Mouse (Mus musculus): Measurements from ENCODE around the gene Irx3. TPM values are rescaled to one million over a fixed set of nuclear protein-coding genes. Genes with fewer than 3 reads are reported as not detected.
A peak's percentile ranks its signal among the peaks of the same experiment; 100 is the strongest.

The Irx3 gene
- total and polyA plus RNA-seq, 2 experiments from 2014 or later: 25.6 to 40.1 TPM

DNA sequence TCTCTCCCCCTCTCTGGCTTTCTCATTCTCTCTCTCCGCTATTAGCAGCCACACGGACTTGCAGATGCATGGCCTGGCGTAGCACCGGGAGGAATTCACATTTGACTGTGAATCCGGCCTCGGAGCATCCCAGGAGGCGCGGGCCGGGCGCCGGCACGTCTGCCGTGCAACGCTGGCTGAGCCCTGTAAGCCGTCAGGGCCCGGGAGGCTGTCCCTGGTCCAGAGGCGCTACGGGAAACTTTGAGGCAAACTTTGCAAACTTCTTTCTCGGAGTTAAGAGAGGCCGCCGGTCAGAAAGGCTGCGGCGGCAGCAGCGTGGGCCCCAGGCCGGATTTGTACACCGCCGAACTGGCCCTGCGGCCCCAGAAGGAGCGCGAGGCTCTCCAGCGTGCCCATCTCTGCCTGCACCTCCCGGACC, 3.4 kb upstream of the Irx3 start:
- H3K9me3 ChIP-seq (replicated peaks; ENCODE audit: control insufficient read depth, low read length): no peaks in the 10 kb centered on the region
- no peaks in the 10 kb centered on the region for H3K36me3 ChIP-seq (replicated peaks; ENCODE audit: control insufficient read depth, insufficient read depth, low read length)
- TF ChIP-seq EP300 (IDR thresholded peaks at IDR 0.05; ENCODE audit: low read depth): no peak
- no peak for TF ChIP-seq CTCF (IDR thresholded peaks at IDR 0.05; ENCODE audit: low read depth)
- peak overlapping the region; percentile 54 for H3K4me2 ChIP-seq (ENCODE audit: low read depth, low read length)
- DNase-seq (ENCODE audit: low spot score) (peak; percentile 8), ATAC-seq (ENCODE audit: insufficient read depth, low read depth) (no peak)
- H3K9ac ChIP-seq (replicated peaks; ENCODE audit: low read depth, low read length): no peak overlapping the region; the same call in 1 of the 2 replicates
- peak overlapping the region; percentile 28 for H3K4me3 ChIP-seq (ENCODE audit: low read depth, low read length)
- peaks cover 21% of the 10 kb centered on the region for H3K4me1 ChIP-seq (ENCODE audit: control insufficient read depth, insufficient read depth)
- H3K27me3 ChIP-seq (ENCODE audit: control insufficient read depth, insufficient read depth, low read length): peaks cover 67% of the 10 kb centered on the region
- H3K27ac ChIP-seq (ENCODE audit: low read depth): no peak overlapping the region
- WGBS: 5% methylated on average over 32 of the region's 32 CpGs

DNA sequence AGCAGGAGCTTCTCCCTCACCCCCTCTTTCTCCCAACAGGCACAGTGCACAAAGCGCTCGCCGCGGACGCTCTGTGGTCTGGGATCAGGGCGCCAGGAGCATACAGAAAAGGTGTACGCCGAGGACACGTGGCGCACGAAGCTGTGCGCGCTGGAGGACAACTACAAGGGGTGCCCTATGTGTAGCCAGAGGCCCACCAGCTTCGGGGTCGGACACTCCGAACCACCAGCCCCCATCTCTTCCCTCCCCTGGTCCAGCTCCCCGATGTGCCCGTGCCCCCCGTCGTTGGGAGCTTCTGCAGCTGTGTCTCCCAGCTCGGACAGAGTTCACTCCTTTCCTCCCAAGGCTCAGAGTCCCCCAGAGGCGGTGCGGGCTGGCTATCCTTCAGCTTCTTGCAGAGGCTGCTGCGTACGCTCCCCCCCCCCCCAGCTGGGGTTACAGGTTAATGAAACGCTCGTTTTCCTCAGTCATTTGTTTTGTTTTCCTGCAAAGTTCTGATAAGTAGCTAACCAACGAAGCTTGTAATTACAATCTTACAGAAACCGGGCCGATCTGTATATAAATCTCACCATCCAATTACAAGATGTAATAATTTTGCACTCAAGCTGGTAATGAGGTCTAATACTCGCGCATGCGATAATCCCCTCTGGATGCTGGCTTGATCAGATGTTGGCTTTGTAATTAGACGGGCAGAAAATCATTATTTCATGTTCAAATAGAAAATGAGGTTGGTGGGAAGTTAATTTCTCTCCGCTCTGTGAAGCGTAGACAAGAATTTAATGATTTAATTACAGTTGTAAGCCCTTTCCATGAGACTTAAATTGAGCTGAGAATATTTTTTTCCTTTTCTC, 2.8 kb upstream of the Irx3 start:
- TF ChIP-seq CTCF (IDR thresholded peaks at IDR 0.05; ENCODE audit: low read depth) (no peak), EP300 (IDR thresholded peaks at IDR 0.05; ENCODE audit: low read depth) (no peak)
- 20% methylated on average over 36 of the region's 36 CpGs for WGBS
- Histone ChIP-seq H3K4me1 (ENCODE audit: control insufficient read depth, insufficient read depth) (peaks cover 21% of the 10 kb centered on the region), H3K27me3 (ENCODE audit: control insufficient read depth, insufficient read depth, low read length) (peaks cover 71% of the 10 kb centered on the region), H3K9me3 (replicated peaks; ENCODE audit: control insufficient read depth, low read length) (no peaks in the 10 kb centered on the region), H3K4me3 (ENCODE audit: low read depth, low read length) (peak overlapping the region; percentile 28), H3K36me3 (replicated peaks; ENCODE audit: control insufficient read depth, insufficient read depth, low read length) (no peaks in the 10 kb centered on the region), H3K9ac (replicated peaks; ENCODE audit: low read depth, low read length) (no peak overlapping the region; the same call in 1 of the 2 replicates), H3K27ac (ENCODE audit: low read depth) (no peak overlapping the region), H3K4me2 (ENCODE audit: low read depth, low read length) (peak overlapping the region; percentile 54)
- ATAC-seq (ENCODE audit: insufficient read depth, low read depth) (no peak), DNase-seq (ENCODE audit: low spot score) (no peak)

GRCm38 (mm10) chr8:91803515-91804402, 1.9 kb upstream of the Irx3 start:
- peaks cover 21% of the 10 kb centered on the region for H3K4me1 ChIP-seq (ENCODE audit: control insufficient read depth, insufficient read depth)
- no peak overlapping the region for H3K4me2 ChIP-seq (ENCODE audit: low read depth, low read length)
- H3K36me3 ChIP-seq (replicated peaks; ENCODE audit: control insufficient read depth, insufficient read depth, low read length): no peaks in the 10 kb centered on the region
- H3K9me3 ChIP-seq (replicated peaks; ENCODE audit: control insufficient read depth, low read length): no peaks in the 10 kb centered on the region
- TF ChIP-seq CTCF (IDR thresholded peaks at IDR 0.05; ENCODE audit: low read depth) (no peak), EP300 (IDR thresholded peaks at IDR 0.05; ENCODE audit: low read depth) (no peak)
- DNase-seq (ENCODE audit: low spot score): no peak
- ATAC-seq (ENCODE audit: insufficient read depth, low read depth): no peak
- WGBS: 52% methylated on average over 28 of the region's 28 CpGs
- H3K9ac ChIP-seq (replicated peaks; ENCODE audit: low read depth, low read length): no peak overlapping the region
- H3K27me3 ChIP-seq (ENCODE audit: control insufficient read depth, insufficient read depth, low read length): peaks cover 79% of the 10 kb centered on the region
- H3K27ac ChIP-seq (ENCODE audit: low read depth): no peak overlapping the region
- H3K4me3 ChIP-seq (ENCODE audit: low read depth, low read length): no peak overlapping the region

DNA sequence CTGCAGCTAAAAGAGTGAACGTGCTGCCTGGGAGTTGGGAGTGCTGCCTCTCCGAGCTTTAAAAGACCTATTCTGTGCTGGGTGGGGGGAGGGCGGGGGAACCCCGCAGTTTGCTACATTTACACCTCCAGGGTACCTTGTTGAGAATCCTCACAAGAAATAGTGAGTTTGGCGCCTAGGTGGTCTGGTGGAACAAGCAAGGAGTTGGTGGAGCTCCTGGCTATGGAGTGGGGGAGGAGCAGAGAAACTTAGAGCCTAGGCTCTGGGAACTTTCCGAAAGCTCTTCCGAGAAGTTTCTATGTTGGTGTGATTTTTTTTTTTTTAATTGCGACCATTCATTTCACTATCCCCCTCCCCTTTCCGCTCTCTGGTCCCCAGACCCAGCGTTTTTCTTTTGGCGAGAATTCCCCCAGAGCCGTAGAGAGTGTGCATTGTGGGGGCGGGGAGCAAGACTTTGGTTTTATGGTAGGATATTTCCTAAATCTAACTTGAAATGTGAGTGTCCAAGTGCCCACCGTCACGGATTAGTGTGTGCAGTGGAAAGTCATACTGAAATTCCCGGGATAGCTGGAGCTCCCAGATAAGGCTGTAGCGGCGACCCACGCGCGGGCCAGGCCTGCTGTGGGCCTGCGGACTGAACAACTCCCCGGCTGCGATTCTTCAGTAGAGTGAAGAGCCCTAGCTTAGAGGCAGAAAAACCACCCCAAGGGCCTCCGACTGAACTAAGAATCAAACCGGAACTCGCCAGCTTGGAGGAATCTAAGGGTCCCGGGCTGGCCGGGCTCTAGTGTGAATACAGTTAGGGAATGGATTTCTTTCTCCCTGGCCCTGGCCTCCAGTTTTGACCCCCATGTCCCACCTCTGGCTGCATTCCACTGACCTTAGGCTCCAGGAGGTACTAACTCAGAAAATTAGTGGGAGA, 795 bp upstream of the Irx3 start:
- DNase-seq (ENCODE audit: low spot score) (peak; percentile 7), ATAC-seq (ENCODE audit: insufficient read depth, low read depth) (no peak)
- peak overlapping the region; percentile 74 for H3K4me2 ChIP-seq (ENCODE audit: low read depth, low read length)
- no peaks in the 10 kb centered on the region for H3K9me3 ChIP-seq (replicated peaks; ENCODE audit: control insufficient read depth, low read length)
- H3K4me3 ChIP-seq (ENCODE audit: low read depth, low read length): peak overlapping the region; percentile 75
- peak overlapping the region; percentile 91 for H3K27ac ChIP-seq (ENCODE audit: low read depth)
- no peaks in the 10 kb centered on the region for H3K36me3 ChIP-seq (replicated peaks; ENCODE audit: control insufficient read depth, insufficient read depth, low read length)
- peaks cover 77% of the 10 kb centered on the region for H3K27me3 ChIP-seq (ENCODE audit: control insufficient read depth, insufficient read depth, low read length)
- H3K9ac ChIP-seq (replicated peaks; ENCODE audit: low read depth, low read length): peak overlapping the region; percentile 73
- no peak for TF ChIP-seq EP300 (IDR thresholded peaks at IDR 0.05; ENCODE audit: low read depth)
- 16% methylated on average over 29 of the region's 29 CpGs for WGBS
- peaks cover 21% of the 10 kb centered on the region for H3K4me1 ChIP-seq (ENCODE audit: control insufficient read depth, insufficient read depth)
